Mouse (Mus musculus) T-cell, adult 2 months (primary cell): ENCODE data around the gene Slc17a8.

Source experiments
- DNase-seq: peaks from one replicate; pipeline ENCODE4 v3.0.0; 2022; ENCODE audit warnings: low spot score

Slc17a8 gene

DNA sequence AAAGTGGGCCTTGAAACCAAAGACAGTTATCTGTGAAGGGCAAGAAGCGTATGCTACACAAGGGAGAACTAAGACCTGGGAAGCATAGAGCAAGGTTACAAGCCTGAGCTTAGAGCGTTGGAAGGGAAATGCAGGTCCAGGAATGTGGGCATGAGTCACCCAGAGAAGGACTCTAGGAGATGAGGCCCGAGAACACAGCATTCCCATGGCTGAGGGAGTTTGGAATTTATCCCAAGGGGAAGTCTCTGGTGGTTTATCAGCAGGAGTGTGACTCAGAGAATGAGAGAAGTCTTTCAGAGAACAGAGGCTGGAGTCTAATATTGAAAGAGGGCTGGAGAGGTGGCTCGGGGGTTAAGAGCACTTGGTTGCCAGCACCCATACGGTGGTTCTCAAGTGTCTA lies 94.0 kb downstream of the Slc17a8 start:
- no peak for DNase-seq

DNA sequence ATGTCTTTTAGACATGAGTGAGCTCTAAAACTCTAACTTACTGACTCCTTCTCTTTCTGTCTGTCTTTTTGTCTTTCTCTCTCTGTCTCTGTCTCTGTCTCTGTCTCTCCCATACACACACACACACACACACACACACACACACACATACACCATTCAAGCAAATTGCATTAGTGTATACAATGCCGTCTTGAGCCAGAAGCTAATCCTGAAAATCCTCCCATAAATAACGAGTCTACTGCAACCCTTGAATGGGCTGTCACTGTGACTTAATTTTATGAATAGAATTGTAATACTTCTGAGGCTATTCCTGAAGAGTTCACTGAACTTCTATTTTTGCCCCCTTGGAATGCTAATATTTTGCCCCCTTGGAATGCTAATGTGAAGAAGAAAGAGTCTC lies 95.2 kb downstream of the Slc17a8 start:
- DNase-seq, result no peak
